Mouse (Mus musculus): ENCODE results near the gene Lypd5. TPM values are rescaled to one million over a fixed set of nuclear protein-coding genes. Genes with fewer than 3 reads are reported as not detected.

The Lypd5 gene
- polyA plus RNA-seq, 1 experiment from 2014 or later = not detected

GRCm38 (mm10) chr7:24325675-24326128, 23.3 kb upstream of the Lypd5 start:
- no peak for ATAC-seq (ENCODE audit: low FRiP score, low TSS enrichment)
- peak; percentile 58 for DNase-seq
- peak overlapping the region; percentile 50 for H3K4me2 ChIP-seq (ENCODE audit: low read length)
- H3K36me3 ChIP-seq (ENCODE audit: control insufficient read depth, insufficient read depth, low read length) = no peaks in the 10 kb centered on the region
- H3K9ac ChIP-seq (replicated peaks; ENCODE audit: low read length) = no peak overlapping the region
- no peaks in the 10 kb centered on the region for H3K27me3 ChIP-seq (ENCODE audit: control insufficient read depth, insufficient read depth, low read length)
- no peaks in the 10 kb centered on the region for H3K4me1 ChIP-seq (ENCODE audit: control insufficient read depth, insufficient read depth, low read length)
- WGBS = 11% methylated on average over 13 of the region's 13 CpGs
- no peak overlapping the region for H3K27ac ChIP-seq (replicated peaks; ENCODE audit: low read depth, low read length)
- peaks cover 8% of the 10 kb centered on the region; the same call in 1 of the 2 replicates for H3K9me3 ChIP-seq (ENCODE audit: control insufficient read depth, low read length)
- H3K4me3 ChIP-seq (replicated peaks; ENCODE audit: low read depth, low read length) = peak overlapping the region; percentile 25

- ATAC-seq (ENCODE audit: low FRiP score, low TSS enrichment) (no peak), DNase-seq (peak; percentile 48)
- no peaks in the 10 kb centered on the region for H3K27me3 ChIP-seq (ENCODE audit: control insufficient read depth, insufficient read depth, low read length)
- WGBS = 36% methylated on average over 20 of the region's 20 CpGs
- H3K27ac ChIP-seq (replicated peaks; ENCODE audit: low read depth, low read length) = no peak overlapping the region
- H3K36me3 ChIP-seq (ENCODE audit: control insufficient read depth, insufficient read depth, low read length) = no peaks in the 10 kb centered on the region
- H3K9me3 ChIP-seq (ENCODE audit: control insufficient read depth, low read length) = peaks cover 8% of the 10 kb centered on the region; the same call in 1 of the 2 replicates
- H3K4me3 ChIP-seq (replicated peaks; ENCODE audit: low read depth, low read length) = peak overlapping the region; percentile 25; the same call in 1 of the 2 replicates
- H3K9ac ChIP-seq (replicated peaks; ENCODE audit: low read length) = no peak overlapping the region
- no peaks in the 10 kb centered on the region for H3K4me1 ChIP-seq (ENCODE audit: control insufficient read depth, insufficient read depth, low read length)
- peak overlapping the region; percentile 50 for H3K4me2 ChIP-seq (ENCODE audit: low read length)
These were observed 22.5 kb upstream of the Lypd5 start for GRCm38 (mm10) chr7:24326273-24327135.

GRCm38 (mm10) chr7:24327281-24327975, 21.6 kb upstream of the Lypd5 start:
- H3K4me1 ChIP-seq (ENCODE audit: control insufficient read depth, insufficient read depth, low read length) = no peaks in the 10 kb centered on the region
- no peaks in the 10 kb centered on the region for H3K27me3 ChIP-seq (ENCODE audit: control insufficient read depth, insufficient read depth, low read length)
- no peak overlapping the region for H3K4me2 ChIP-seq (ENCODE audit: low read length)
- 90% methylated on average over 14 of the region's 14 CpGs for WGBS
- no peak for DNase-seq
- H3K36me3 ChIP-seq (ENCODE audit: control insufficient read depth, insufficient read depth, low read length) = no peaks in the 10 kb centered on the region
- no peak overlapping the region for H3K4me3 ChIP-seq (replicated peaks; ENCODE audit: low read depth, low read length)
- H3K9ac ChIP-seq (replicated peaks; ENCODE audit: low read length) = no peak overlapping the region
- H3K9me3 ChIP-seq (ENCODE audit: control insufficient read depth, low read length) = peaks cover 8% of the 10 kb centered on the region; the same call in 1 of the 2 replicates
- no peak for ATAC-seq (ENCODE audit: low FRiP score, low TSS enrichment)
- no peak overlapping the region for H3K27ac ChIP-seq (replicated peaks; ENCODE audit: low read depth, low read length)

- Histone ChIP-seq H3K9me3 (ENCODE audit: control insufficient read depth, low read length) (no peaks in the 10 kb centered on the region), H3K27me3 (ENCODE audit: control insufficient read depth, insufficient read depth, low read length) (no peaks in the 10 kb centered on the region), H3K4me2 (ENCODE audit: low read length) (no peak within 1 kb of the TSS), H3K4me3 (replicated peaks; ENCODE audit: low read depth, low read length) (no peak within 1 kb of the TSS), H3K27ac (replicated peaks; ENCODE audit: low read depth, low read length) (no peak within 1 kb of the TSS), H3K4me1 (ENCODE audit: control insufficient read depth, insufficient read depth, low read length) (no peaks in the 10 kb centered on the region), H3K36me3 (ENCODE audit: control insufficient read depth, insufficient read depth, low read length) (no peaks in the 10 kb centered on the region), H3K9ac (replicated peaks; ENCODE audit: low read length) (no peak within 1 kb of the TSS)
- ATAC-seq (ENCODE audit: low FRiP score, low TSS enrichment) (no peak), DNase-seq (no peak)
- 50% methylated on average over 49 of the region's 49 CpGs for WGBS
These were observed 15.6 kb upstream of the Lypd5 start, which contains the start of gene Tescl for GRCm38 (mm10) chr7:24333304-24333986. Gene Tescl (minus strand): TSS chr7:24333936.

- no peaks in the 10 kb centered on the region for H3K36me3 ChIP-seq (ENCODE audit: control insufficient read depth, insufficient read depth, low read length)
- no peaks in the 10 kb centered on the region for H3K27me3 ChIP-seq (ENCODE audit: control insufficient read depth, insufficient read depth, low read length)
- ATAC-seq (ENCODE audit: low FRiP score, low TSS enrichment) (no peak), DNase-seq (peak; percentile 92)
- H3K9ac ChIP-seq (replicated peaks; ENCODE audit: low read length) = no peak overlapping the region
- H3K4me2 ChIP-seq (ENCODE audit: low read length) = no peak overlapping the region
- H3K4me3 ChIP-seq (replicated peaks; ENCODE audit: low read depth, low read length) = no peak overlapping the region
- no peaks in the 10 kb centered on the region for H3K4me1 ChIP-seq (ENCODE audit: control insufficient read depth, insufficient read depth, low read length)
- WGBS = 17% methylated on average over 5 of the region's 5 CpGs
- H3K9me3 ChIP-seq (ENCODE audit: control insufficient read depth, low read length) = no peaks in the 10 kb centered on the region
- H3K27ac ChIP-seq (replicated peaks; ENCODE audit: low read depth, low read length) = no peak overlapping the region
These were observed 13.2 kb upstream of the Lypd5 start for GRCm38 (mm10) chr7:24335699-24336309.

GRCm38 (mm10) chr7:24338241-24338640, 10.8 kb upstream of the Lypd5 start:
- DNase-seq = no peak
- WGBS = 52% methylated on average over 2 of the region's 2 CpGs
- no peaks in the 10 kb centered on the region for H3K27me3 ChIP-seq (ENCODE audit: control insufficient read depth, insufficient read depth, low read length)
- no peaks in the 10 kb centered on the region for H3K9me3 ChIP-seq (ENCODE audit: control insufficient read depth, low read length)
- no peak overlapping the region for H3K4me3 ChIP-seq (replicated peaks; ENCODE audit: low read depth, low read length)
- H3K4me2 ChIP-seq (ENCODE audit: low read length) = no peak overlapping the region
- no peak overlapping the region for H3K9ac ChIP-seq (replicated peaks; ENCODE audit: low read length)
- H3K4me1 ChIP-seq (ENCODE audit: control insufficient read depth, insufficient read depth, low read length) = no peaks in the 10 kb centered on the region
- no peaks in the 10 kb centered on the region for H3K36me3 ChIP-seq (ENCODE audit: control insufficient read depth, insufficient read depth, low read length)
- ATAC-seq (ENCODE audit: low FRiP score, low TSS enrichment) = no peak
- H3K27ac ChIP-seq (replicated peaks; ENCODE audit: low read depth, low read length) = no peak overlapping the region

- Histone ChIP-seq H3K4me1 (ENCODE audit: control insufficient read depth, insufficient read depth, low read length) (no peaks in the 10 kb centered on the region), H3K4me2 (ENCODE audit: low read length) (no peak overlapping the region), H3K9ac (replicated peaks; ENCODE audit: low read length) (no peak overlapping the region), H3K4me3 (replicated peaks; ENCODE audit: low read depth, low read length) (no peak overlapping the region), H3K27ac (replicated peaks; ENCODE audit: low read depth, low read length) (no peak overlapping the region), H3K27me3 (ENCODE audit: control insufficient read depth, insufficient read depth, low read length) (no peaks in the 10 kb centered on the region), H3K9me3 (ENCODE audit: control insufficient read depth, low read length) (no peaks in the 10 kb centered on the region), H3K36me3 (ENCODE audit: control insufficient read depth, insufficient read depth, low read length) (no peaks in the 10 kb centered on the region)
- no peak for ATAC-seq (ENCODE audit: low FRiP score, low TSS enrichment)
- no peak for DNase-seq
- 63% methylated on average over 7 of the region's 7 CpGs for WGBS
These were observed 5.2 kb upstream of the Lypd5 start for GRCm38 (mm10) chr7:24343701-24344272.

- Histone ChIP-seq H3K9ac (replicated peaks; ENCODE audit: low read length) (no peak overlapping the region), H3K4me3 (replicated peaks; ENCODE audit: low read depth, low read length) (no peak overlapping the region), H3K27me3 (ENCODE audit: control insufficient read depth, insufficient read depth, low read length) (no peaks in the 10 kb centered on the region), H3K27ac (replicated peaks; ENCODE audit: low read depth, low read length) (no peak overlapping the region), H3K36me3 (ENCODE audit: control insufficient read depth, insufficient read depth, low read length) (no peaks in the 10 kb centered on the region), H3K4me2 (ENCODE audit: low read length) (no peak overlapping the region), H3K4me1 (ENCODE audit: control insufficient read depth, insufficient read depth, low read length) (no peaks in the 10 kb centered on the region), H3K9me3 (ENCODE audit: control insufficient read depth, low read length) (no peaks in the 10 kb centered on the region)
- WGBS = 70% methylated on average over 5 of the region's 5 CpGs
- ATAC-seq (ENCODE audit: low FRiP score, low TSS enrichment) (no peak), DNase-seq (no peak)
These were observed 2.6 kb upstream of the Lypd5 start for GRCm38 (mm10) chr7:24346444-24346843.

All from midbrain, embryonic 14.5 days (tissue).